Mouse (Mus musculus) heart, embryonic 12.5 days (tissue): ENCODE measurements around the gene Hist1h2bg. TPM values are rescaled to one million over a fixed set of nuclear protein-coding genes. Genes with fewer than 3 reads are reported as not detected.
"Not testable (repeated sequence)": the region's sequence is repeated elsewhere in the genome, so short reads cannot be mapped to it uniquely, and the experiment has no call there.

Experiments
- ATAC-seq: fragments of 200-750 bp; cut with Nextera tagmentation; 2 replicates; pipeline ENCODE4 v1.8.0; 2017; ENCODE audit warnings: moderate TSS enrichment, moderate library complexity; ENCODE audit not compliant: insufficient number of reproducible peaks, low FRiP score
- H3K27ac ChIP-seq: fragments of 300-500 bp; sonication (generic); 2 replicates; pipeline ENCODE4 v1.5.1; 2016; ENCODE audit warnings: mild to moderate bottlenecking, moderate library complexity; ENCODE audit not compliant: poor library complexity, severe bottlenecking
- H3K27me3 ChIP-seq: fragments of 300-500 bp; sonication (generic); replicated peaks from 2 replicates; pipeline ENCODE4 v1.6.1; 2016; ENCODE audit warnings: mild to moderate bottlenecking, moderate library complexity
- H3K36me3 ChIP-seq: fragments of 300-500 bp; sonication (generic); 2 replicates; pipeline ENCODE4 v1.6.1; 2016; ENCODE audit warnings: mild to moderate bottlenecking, moderate library complexity
- H3K4me1 ChIP-seq: fragments of 300-500 bp; sonication (generic); replicated peaks from 2 replicates; pipeline ENCODE4 v1.6.1; 2016; ENCODE audit warnings: mild to moderate bottlenecking
- H3K4me2 ChIP-seq: fragments of 300-500 bp; sonication (generic); 2 replicates; pipeline ENCODE4 v1.6.1; 2016; ENCODE audit warnings: mild to moderate bottlenecking, moderate library complexity
- H3K4me3 ChIP-seq: fragments of 300-500 bp; sonication (generic); 2 replicates; pipeline ENCODE4 v1.5.1; 2016; ENCODE audit warnings: mild to moderate bottlenecking
- H3K9ac ChIP-seq: fragments of 300-500 bp; sonication (generic); 2 replicates; pipeline ENCODE4 v1.6.1; 2016; ENCODE audit warnings: mild to moderate bottlenecking, moderate library complexity
- H3K9me3 ChIP-seq: fragments of 300-500 bp; sonication (generic); replicated peaks from 2 replicates; pipeline ENCODE4 v1.6.1; 2016; ENCODE audit warnings: mild to moderate bottlenecking, moderate library complexity
- WGBS: fragments of 180-500 bp; shearing (Covaris S2); methylation state at CpG from one replicate; pipeline ENCODE4 v1.1.7; 2016; 5-methylcytosine and 5-hydroxymethylcytosine counted together
- polyA plus RNA-seq: library from polyadenylated mRNA; unstranded; fragments of >200 nt; fragmentation: Nextera tagmentation; extraction: Ambion mirVana; gene quantifications from 2 replicates; pipeline ENCODE4 v1.2.1, GENCODE M21; 2016

Hist1h2bg gene
- polyA plus RNA-seq, 1 experiment from 2014 or later, result 4.8 TPM

GRCm38 (mm10) chr13:23577835-23578234, 6.6 kb downstream of the Hist1h2bg start:
- H3K4me2 ChIP-seq, result no peak overlapping the region
- WGBS, result 87% methylated on average over 1 of the region's 1 CpGs
- H3K36me3 ChIP-seq, result no peaks in the 10 kb centered on the region
- no peak overlapping the region for H3K4me3 ChIP-seq
- no peak overlapping the region for H3K27ac ChIP-seq
- peaks cover 24% of the 10 kb centered on the region for H3K4me1 ChIP-seq
- no peak for ATAC-seq
- H3K27me3 ChIP-seq, result no peaks in the 10 kb centered on the region
- no peaks in the 10 kb centered on the region for H3K9me3 ChIP-seq
- no peak overlapping the region for H3K9ac ChIP-seq

- under 1% methylated on average over 43 of the region's 43 CpGs for WGBS
- Histone ChIP-seq H3K36me3 (no peaks in the 10 kb centered on the region), H3K27ac (peak within 1 kb of the TSS; percentile 65), H3K4me3 (peak within 1 kb of the TSS; percentile 45), H3K9ac (peak within 1 kb of the TSS; percentile 69), H3K9me3 (no peaks in the 10 kb centered on the region), H3K4me2 (peak within 1 kb of the TSS; percentile 71), H3K27me3 (no peaks in the 10 kb centered on the region), H3K4me1 (peaks cover 24% of the 10 kb centered on the region)
- peak; percentile 88 for ATAC-seq
Measured at GRCm38 (mm10) chr13:23581408-23582218, 10.4 kb downstream of the Hist1h2bg start, which contains the start of gene Hist1h4d. Hist1h4d (plus strand) TSS chr13:23581598.

- Histone ChIP-seq H3K4me2 (peak overlapping the region; percentile 71), H3K4me1 (peaks cover 19% of the 10 kb centered on the region), H3K27ac (peak overlapping the region; percentile 65), H3K4me3 (peak overlapping the region; percentile 45), H3K9ac (peak overlapping the region; percentile 69), H3K9me3 (no peaks in the 10 kb centered on the region), H3K27me3 (no peaks in the 10 kb centered on the region), H3K36me3 (no peaks in the 10 kb centered on the region)
- WGBS, result 12% methylated on average over 6 of the region's 6 CpGs
- no peak for ATAC-seq
Measured at GRCm38 (mm10) chr13:23582219-23583056, 11.2 kb downstream of the Hist1h2bg start.

- H3K4me1 ChIP-seq, result peaks cover 19% of the 10 kb centered on the region
Measured at GRCm38 (mm10) chr13:23583387-23584068, 12.3 kb downstream of the Hist1h2bg start.

GRCm38 (mm10) chr13:23584331-23584730, 13.1 kb downstream of the Hist1h2bg start:
- peak overlapping the region; percentile 97 for H3K27ac ChIP-seq
- H3K9me3 ChIP-seq, result no peaks in the 10 kb centered on the region
- H3K36me3 ChIP-seq, result no peaks in the 10 kb centered on the region
- peaks cover 19% of the 10 kb centered on the region for H3K4me1 ChIP-seq
- peak overlapping the region; percentile 61 for H3K9ac ChIP-seq
- H3K27me3 ChIP-seq, result no peaks in the 10 kb centered on the region
- no peak for ATAC-seq
- peak overlapping the region; percentile 17; the same call in 1 of the 2 replicates for H3K4me3 ChIP-seq
- peak overlapping the region; percentile 62 for H3K4me2 ChIP-seq

More at GRCm38 (mm10) chr13:23583387-23584068, 12.3 kb downstream of the Hist1h2bg start:
- peak overlapping the region; percentile 65 for H3K27ac ChIP-seq
- H3K9me3 ChIP-seq, result no peaks in the 10 kb centered on the region
- H3K4me3 ChIP-seq, result 0 out of 2 replicates have a peak overlapping the region, but pooled peaks have one; percentile 9
- no peaks in the 10 kb centered on the region for H3K36me3 ChIP-seq
- H3K27me3 ChIP-seq, result no peaks in the 10 kb centered on the region
- no peak for ATAC-seq
- 0 out of 2 replicates have a peak overlapping the region, but pooled peaks have one; percentile 12 for H3K9ac ChIP-seq
- H3K4me2 ChIP-seq, result no peak overlapping the region

GRCm38 (mm10) chr13:23585029-23585441, 13.8 kb downstream of the Hist1h2bg start:
- Histone ChIP-seq H3K4me2 (peak overlapping the region; percentile 90), H3K9me3 (no peaks in the 10 kb centered on the region), H3K9ac (peak overlapping the region; percentile 88), H3K4me1 (peaks cover 19% of the 10 kb centered on the region), H3K4me3 (peak overlapping the region; percentile 55), H3K27ac (peak overlapping the region; percentile 97), H3K27me3 (no peaks in the 10 kb centered on the region), H3K36me3 (no peaks in the 10 kb centered on the region)
- no peak for ATAC-seq
- under 1% methylated on average over 21 of the region's 21 CpGs for WGBS

- WGBS, result 0% methylated on average over 34 of the region's 36 CpGs
- Histone ChIP-seq H3K9ac (peak overlapping the region; percentile 88), H3K4me2 (peak overlapping the region; percentile 90), H3K4me1 (peaks cover 19% of the 10 kb centered on the region), H3K27ac (peak overlapping the region; percentile 97), H3K4me3 (peak overlapping the region; percentile 55)
- not testable (repeated sequence) for H3K9me3 ChIP-seq, H3K27me3 ChIP-seq, H3K36me3 ChIP-seq
- peak; percentile 87 for ATAC-seq
Measured at GRCm38 (mm10) chr13:23585442-23586098, 14.4 kb downstream of the Hist1h2bg start.

GRCm38 (mm10) chr13:23586099-23586939, 15.1 kb downstream of the Hist1h2bg start:
- no peaks in the 10 kb centered on the region for H3K27me3 ChIP-seq
- H3K27ac ChIP-seq, result peak overlapping the region; percentile 91
- H3K4me1 ChIP-seq, result peaks cover 19% of the 10 kb centered on the region
- peak overlapping the region; percentile 67 for H3K9ac ChIP-seq
- peak overlapping the region; percentile 68 for H3K4me2 ChIP-seq
- H3K36me3 ChIP-seq, result no peaks in the 10 kb centered on the region
- peak overlapping the region; percentile 46 for H3K4me3 ChIP-seq
- WGBS, result 2% methylated on average over 22 of the region's 22 CpGs
- no peaks in the 10 kb centered on the region for H3K9me3 ChIP-seq
- no peak for ATAC-seq

- Histone ChIP-seq H3K27ac (peak overlapping the region; percentile 91), H3K36me3 (no peaks in the 10 kb centered on the region), H3K9ac (peak overlapping the region; percentile 67), H3K9me3 (no peaks in the 10 kb centered on the region), H3K4me2 (peak overlapping the region; percentile 68), H3K4me1 (peaks cover 18% of the 10 kb centered on the region), H3K27me3 (no peaks in the 10 kb centered on the region), H3K4me3 (peak overlapping the region; percentile 46)
- no peak for ATAC-seq
- 19% methylated on average over 1 of the region's 1 CpGs for WGBS
Measured at GRCm38 (mm10) chr13:23586940-23587225, 15.7 kb downstream of the Hist1h2bg start.

- ATAC-seq, result no peak
- Histone ChIP-seq H3K9me3 (no peaks in the 10 kb centered on the region), H3K27ac (no peak overlapping the region), H3K4me2 (no peak overlapping the region), H3K4me3 (no peak overlapping the region), H3K27me3 (no peaks in the 10 kb centered on the region), H3K36me3 (no peaks in the 10 kb centered on the region), H3K4me1 (peaks cover 15% of the 10 kb centered on the region; the same call in 1 of the 2 replicates), H3K9ac (no peak overlapping the region)
- WGBS, result 85% methylated on average over 7 of the region's 7 CpGs
Measured at GRCm38 (mm10) chr13:23591206-23591605, 20.0 kb downstream of the Hist1h2bg start.
